In the genomic region with DNA sequence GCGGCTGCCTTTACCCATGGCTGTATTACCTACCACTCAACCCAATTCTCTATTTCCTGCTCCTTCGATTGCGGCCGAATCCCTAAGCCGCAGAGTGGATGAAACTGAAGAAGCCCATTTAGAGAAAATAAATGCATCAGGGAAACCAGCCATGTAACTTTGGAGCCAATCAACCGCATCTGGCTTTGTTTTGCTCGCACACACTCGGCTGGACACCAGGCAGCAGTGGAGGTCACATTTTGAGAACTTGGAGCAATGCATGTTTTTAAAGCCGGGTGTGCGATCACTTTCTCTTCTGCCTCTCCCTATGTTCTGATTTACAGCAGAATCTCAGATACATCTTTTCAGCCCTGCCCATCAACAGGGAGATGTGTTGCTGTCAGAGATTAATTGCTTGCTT, we compare ENCODE assay signal across 28 mouse cellular contexts.
A peak's percentile ranks its signal among the peaks of the same experiment; 100 is the strongest.
DNase-seq lines count a peak whose midpoint lies in the region; ATAC-seq and TF ChIP-seq lines count a peak whose summit lies in the region.
"Had no signal": no experiment of that assay in that cellular context is flagged by ENCODE, and none has a peak within 500 bp of the region (broad histone marks: within the 10 kb centered on the region; RNA-seq: fewer than 3 reads in every experiment).

No protein-coding gene starts in this region.

- no peak for ATAC-seq in embryonic facial prominence, embryonic 12.5 days (ENCODE audit: insufficient number of reproducible peaks, insufficient read depth, low FRiP score, low TSS enrichment)
- ATAC-seq: activated CD4-positive, CD25-positive, alpha-beta regulatory T cell, adult 4 months; forebrain, embryonic 16.5 days; intestine, postnatal 0 days; midbrain, embryonic 13.5 days had no signal

- H3K36me3 ChIP-seq in kidney, adult 2 months (ENCODE audit: control insufficient read depth, insufficient read depth, low read length): no peaks in the 10 kb centered on the region
- no peaks in the 10 kb centered on the region for H3K36me3 ChIP-seq in embryonic facial prominence, embryonic 12.5 days
- H3K36me3 ChIP-seq in heart, adult 2 months (ENCODE audit: control insufficient read depth, insufficient read depth, low read length): no peaks in the 10 kb centered on the region
- H3K36me3 ChIP-seq: heart, embryonic 13.5 days; limb, embryonic 12.5 days; midbrain, embryonic 13.5 days; stomach, embryonic 15.5 days had no signal

- H3K4me1 ChIP-seq in kidney, adult 2 months (ENCODE audit: control insufficient read depth, insufficient read depth, low read length): peaks cover 8% of the 10 kb centered on the region
- H3K4me1 ChIP-seq in embryonic facial prominence, embryonic 12.5 days: peaks cover 10% of the 10 kb centered on the region; the same call in 1 of the 2 replicates
- H3K4me1 ChIP-seq in heart, adult 2 months (ENCODE audit: control insufficient read depth, insufficient read depth, low read length): peaks cover 18% of the 10 kb centered on the region
- H3K4me1 ChIP-seq: midbrain, embryonic 13.5 days; stomach, embryonic 15.5 days had no signal

- intact Hi-C loops in heart, adult 2 months (cut with DNase I): no loop called here

- peak; percentile 15 for DNase-seq in embryo, embryonic 10.5 days (ENCODE audit: low spot score)
- DNase-seq in embryo, embryonic 10 days (ENCODE audit: low spot score): no peak
- DNase-seq in kidney, adult 2 months: peak; percentile 28
- DNase-seq in kidney, postnatal 25 days: no peak
- peak; percentile 25 to 53 for DNase-seq in kidney, postnatal 4 days
- no peak for DNase-seq in kidney, adult 9 months
- DNase-seq in heart, adult 2 months: no peak
- DNase-seq: adrenal gland, adult 2 months; cerebellum, adult 2 months; cerebellum, postnatal 25 days; gastrocnemius, postnatal 25 days; heart, postnatal 10 days; lung, postnatal 4 days; right cerebral cortex, postnatal 25 days; thymus, postnatal 14 days had no signal

- no peak overlapping the region for H3K27ac ChIP-seq in kidney, adult 2 months (ENCODE audit: insufficient read depth, low read depth, low read length)
- 0 out of 2 replicates have a peak overlapping the region, but pooled peaks have one; percentile 4 for H3K27ac ChIP-seq in embryonic facial prominence, embryonic 12.5 days
- no peak overlapping the region; the same call in 1 of the 2 replicates for H3K27ac ChIP-seq in heart, adult 2 months
- H3K27ac ChIP-seq: heart, embryonic 13.5 days; hindbrain, embryonic 14.5 days; limb, embryonic 12.5 days; midbrain, embryonic 13.5 days; stomach, embryonic 15.5 days had no signal

- H3K9me3 ChIP-seq in embryonic facial prominence, embryonic 12.5 days: no peaks in the 10 kb centered on the region
- H3K9me3 ChIP-seq: stomach, embryonic 15.5 days had no signal

- H3K79me2 ChIP-seq in heart, adult 2 months (replicated peaks; ENCODE audit: control insufficient read depth, insufficient read depth, low read length): no peaks in the 10 kb centered on the region

- H3K9ac ChIP-seq in embryonic facial prominence, embryonic 12.5 days: no peak overlapping the region
- no peak overlapping the region for H3K9ac ChIP-seq in heart, adult 2 months (ENCODE audit: low read depth, low read length)
- H3K9ac ChIP-seq: heart, embryonic 13.5 days; hindbrain, embryonic 14.5 days; limb, embryonic 12.5 days; midbrain, embryonic 13.5 days; stomach, embryonic 15.5 days had no signal

- no peak for TF ChIP-seq CTCF in kidney, adult 2 months (conservative IDR thresholded peaks at IDR 0.05; ENCODE audit: insufficient read depth, insufficient read length, low read depth, low read length)
- TF ChIP-seq CTCF in heart, adult 2 months (IDR thresholded peaks at IDR 0.05): no peak

- H3K27me3 ChIP-seq in kidney, adult 2 months (replicated peaks; ENCODE audit: control insufficient read depth, insufficient read depth, low read length): no peaks in the 10 kb centered on the region
- no peaks in the 10 kb centered on the region for H3K27me3 ChIP-seq in embryonic facial prominence, embryonic 12.5 days
- no peaks in the 10 kb centered on the region for H3K27me3 ChIP-seq in heart, adult 2 months (ENCODE audit: control insufficient read depth, insufficient read depth, low read length)
- H3K27me3 ChIP-seq: CH12.LX; heart, embryonic 13.5 days; limb, embryonic 12.5 days; megakaryocyte, embryonic 14.5 days; stomach, embryonic 15.5 days had no signal

- TF ChIP-seq POLR2A in kidney, adult 2 months (IDR thresholded peaks at IDR 0.05; ENCODE audit: low read depth, low read length): no peak
- no peak for TF ChIP-seq POLR2A in heart, adult 2 months (IDR thresholded peaks at IDR 0.05; ENCODE audit: insufficient read depth, low read depth, low read length)

- WGBS in kidney, adult 2 months: 56% methylated on average over 10 of the region's 10 CpGs
- WGBS in embryonic facial prominence, embryonic 12.5 days: 45% methylated on average over 10 of the region's 10 CpGs
- WGBS in heart, adult 2 months: 89% methylated on average over 10 of the region's 10 CpGs

- H3K4me2 ChIP-seq in embryonic facial prominence, embryonic 12.5 days (replicated peaks): no peak overlapping the region
- H3K4me2 ChIP-seq: heart, embryonic 13.5 days; hindbrain, embryonic 14.5 days; limb, embryonic 12.5 days; liver, embryonic 11.5 days; midbrain, embryonic 13.5 days; stomach, embryonic 15.5 days had no signal

- TF ChIP-seq EP300 in heart, adult 2 months (IDR thresholded peaks at IDR 0.05; ENCODE audit: insufficient read depth, low read depth, low read length): no peak

- no peak overlapping the region for H3K4me3 ChIP-seq in kidney, adult 2 months (ENCODE audit: insufficient read depth, low read depth, low read length)
- H3K4me3 ChIP-seq in embryonic facial prominence, embryonic 12.5 days: no peak overlapping the region
- H3K4me3 ChIP-seq in heart, adult 2 months: no peak overlapping the region
- H3K4me3 ChIP-seq: erythroblast, embryonic 14.5 days; heart, embryonic 13.5 days; limb, embryonic 12.5 days; megakaryocyte, embryonic 14.5 days; midbrain, embryonic 13.5 days; stomach, embryonic 15.5 days had no signal

Comparison
In these comparisons a context has a peak if more than half of its experiments do, and no peak if none do; other contexts are left out.
1. DNase-seq: peak in embryo, embryonic 10.5 days (single experiment), kidney, adult 2 months (single experiment) and kidney, postnatal 4 days (2 of 2); none in embryo, embryonic 10 days (single experiment), kidney, postnatal 25 days (0 of 2), kidney, adult 9 months (single experiment) and heart, adult 2 months (0 of 2).